Mouse (Mus musculus) megakaryocyte, embryonic 14.5 days (primary cell): ENCODE measurements at regions not wholly inside any gene's neighbourhood (a gene's known extent, or its start where the extent isn't known, plus 50 kb on each side); places are given as distances from the start of the nearest gene placed in this dataset.

Source experiments
- FLI1 ChIP-seq: IDR thresholded peaks from 2 replicates; pipeline ENCODE4 v1.6.1; 2012; ENCODE audit warnings: low read length, inconsistent platforms, mixed read lengths
- GATA1 ChIP-seq: IDR thresholded peaks from 3 replicates; pipeline ENCODE4 v1.6.1; 2012; ENCODE audit warnings: mixed read lengths, low read length, inconsistent platforms, borderline replicate concordance

- TF ChIP-seq GATA1 (no peak), FLI1 (no peak)
Observed at GRCm38 (mm10) chr1:184542321-184543115, 189.9 kb downstream of the Hlx start.
